Mouse (Mus musculus): ENCODE results near the gene Fbxo34.
"Not testable (repeated sequence)": the region's sequence is repeated elsewhere in the genome, so short reads cannot be mapped to it uniquely, and the experiment has no call there.

Gene Fbxo34

DNA sequence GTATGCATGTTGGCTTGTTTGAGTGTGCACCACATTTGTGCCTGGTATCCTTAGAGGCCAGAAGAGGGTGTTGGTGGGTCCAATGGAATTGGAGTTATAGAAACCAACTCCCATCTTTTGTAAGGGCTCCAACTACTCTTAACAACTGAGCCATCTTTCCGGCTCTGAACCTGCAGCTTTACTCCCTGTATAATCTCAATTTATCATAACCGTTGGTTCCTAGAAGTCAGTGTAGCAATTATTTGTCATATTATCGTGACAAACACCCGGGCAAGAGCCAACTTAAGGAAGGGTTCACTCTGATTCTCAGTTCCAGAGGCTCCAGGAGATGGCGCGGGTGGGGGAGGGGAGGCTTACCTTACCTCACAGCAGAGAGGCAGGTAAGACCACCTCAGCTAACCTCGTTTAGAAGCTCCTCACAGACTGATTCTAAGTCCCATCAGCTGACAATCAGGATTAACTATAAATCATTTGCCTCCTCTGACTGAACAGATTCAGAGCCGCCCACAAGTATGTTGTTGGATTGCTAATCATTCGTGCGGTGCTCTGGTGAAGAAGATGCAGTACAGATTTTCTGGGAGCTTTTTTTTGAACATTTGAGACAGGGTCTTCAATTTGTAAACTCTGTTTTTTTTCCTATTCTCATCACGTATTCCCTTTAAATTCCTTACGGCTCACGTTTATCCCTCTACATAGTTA is 70.7 kb downstream of the Fbxo34 start:
- DNase-seq: no peak

DNA sequence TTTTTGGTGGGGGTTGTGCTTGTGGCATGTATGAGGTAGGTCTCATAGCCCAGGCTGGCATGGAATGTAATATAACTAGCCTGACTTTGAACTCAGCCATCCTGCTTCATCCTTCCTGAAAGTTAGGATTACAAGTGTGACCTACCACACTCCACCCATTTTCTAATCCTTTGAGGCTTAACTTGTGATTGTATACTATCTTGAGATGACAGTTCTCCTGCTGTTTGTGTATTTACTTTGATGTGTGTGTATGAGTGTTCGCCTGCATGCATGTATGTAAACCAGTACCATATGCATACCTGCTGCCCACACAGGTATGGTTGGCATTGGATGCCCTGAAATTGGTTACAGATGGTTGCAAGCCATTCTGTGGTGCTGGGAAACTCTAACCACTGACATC is 71.4 kb downstream of the Fbxo34 start:
- no peak for DNase-seq

DNA sequence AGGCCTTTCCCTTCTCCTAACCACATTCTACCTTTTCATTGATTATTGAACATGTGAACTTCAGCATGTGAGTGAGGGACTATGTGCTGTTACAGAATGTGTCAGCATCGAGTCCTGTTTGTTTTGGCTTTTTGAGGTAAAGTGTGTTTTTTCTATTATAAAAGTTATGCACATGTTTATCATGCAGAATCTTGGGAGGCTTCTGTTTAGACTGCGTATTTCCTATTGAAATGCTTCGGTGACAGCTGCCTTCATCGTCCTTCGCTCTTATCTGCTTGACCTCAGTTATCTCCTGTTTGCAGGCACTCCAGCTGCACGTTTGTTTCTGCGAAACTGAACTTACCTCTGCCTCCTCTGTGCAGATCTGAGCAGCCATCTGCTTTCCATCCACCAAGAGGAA is 72.1 kb downstream of the Fbxo34 start:
- no peak for DNase-seq

DNA sequence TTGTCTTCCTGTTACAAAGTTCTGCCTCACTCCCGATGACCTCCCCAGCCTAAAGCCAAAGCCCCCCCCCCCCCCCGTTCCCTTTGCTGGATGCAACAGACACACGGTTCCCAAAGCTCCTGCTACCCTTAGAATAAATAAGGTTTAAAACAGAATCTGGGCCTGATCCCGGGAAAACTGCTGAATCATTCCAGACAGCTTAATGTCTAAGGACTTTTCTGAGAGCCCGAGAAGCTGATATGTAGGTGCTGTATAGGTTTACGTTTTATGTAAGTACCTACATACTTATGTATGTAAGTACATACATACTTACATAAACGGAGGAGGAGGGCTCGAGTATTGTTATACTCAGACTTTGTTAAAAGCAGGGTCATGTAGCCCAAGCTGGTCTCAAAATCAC is 75.2 kb downstream of the Fbxo34 start:
- no peak for DNase-seq

DNA sequence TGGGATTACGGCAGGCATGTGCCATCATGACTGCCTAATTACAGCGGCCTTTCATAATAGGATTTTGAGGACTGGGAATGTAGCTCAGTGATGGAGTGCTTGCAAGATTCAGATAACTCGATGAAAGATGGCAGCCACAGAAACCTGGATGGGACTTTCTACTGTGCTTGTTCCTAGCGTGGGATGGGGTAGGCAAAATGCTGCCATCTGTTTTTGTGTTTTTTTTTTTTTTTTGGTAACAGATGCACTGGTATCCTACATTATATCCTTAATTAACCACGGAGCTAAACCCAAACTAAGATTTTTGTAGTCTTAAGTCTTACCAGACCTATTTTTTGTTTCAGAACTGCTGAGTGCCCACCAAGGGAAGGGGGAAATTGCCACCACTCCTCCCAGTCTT is 75.6 kb downstream of the Fbxo34 start:
- no peak for DNase-seq

DNA sequence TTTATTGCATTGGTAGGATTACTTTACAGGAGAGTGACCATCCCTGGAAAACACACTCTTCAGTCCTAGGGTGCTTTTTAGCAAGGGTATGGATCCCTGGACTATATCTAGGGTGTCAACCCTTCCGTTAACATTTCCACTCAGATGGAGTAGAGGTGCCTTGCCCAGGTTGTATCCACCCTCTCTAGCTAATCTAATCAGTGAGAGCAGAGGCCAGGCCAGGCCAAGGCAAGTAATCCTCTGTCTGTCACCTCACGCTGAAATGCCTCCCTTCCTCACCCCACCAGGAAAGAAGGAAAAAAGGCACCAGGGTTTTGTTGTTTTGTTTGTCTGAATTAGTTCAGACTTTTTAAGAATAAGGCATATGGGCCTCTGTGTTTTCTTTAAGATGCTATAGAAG is 77.6 kb downstream of the Fbxo34 start:
- no peak for DNase-seq

DNA sequence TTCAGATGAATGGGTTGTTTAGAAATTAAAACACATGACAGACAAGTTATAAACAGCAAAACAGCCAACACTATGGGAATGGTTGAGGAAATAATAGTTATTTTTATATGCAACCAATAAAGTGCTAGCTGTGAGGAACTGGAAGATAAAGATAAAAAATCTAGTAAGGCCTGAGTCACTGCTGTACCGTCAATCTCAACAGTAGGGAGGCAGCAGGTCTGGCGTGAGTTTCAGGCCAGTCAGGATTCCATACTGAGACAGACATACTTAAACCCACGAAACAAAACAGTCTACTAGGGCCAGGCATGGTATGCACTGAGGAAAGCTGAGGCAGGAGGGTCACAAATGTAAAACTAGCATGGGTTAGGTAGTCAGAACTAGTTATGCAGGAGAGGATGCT is 78.1 kb downstream of the Fbxo34 start:
- DNase-seq: no peak

DNA sequence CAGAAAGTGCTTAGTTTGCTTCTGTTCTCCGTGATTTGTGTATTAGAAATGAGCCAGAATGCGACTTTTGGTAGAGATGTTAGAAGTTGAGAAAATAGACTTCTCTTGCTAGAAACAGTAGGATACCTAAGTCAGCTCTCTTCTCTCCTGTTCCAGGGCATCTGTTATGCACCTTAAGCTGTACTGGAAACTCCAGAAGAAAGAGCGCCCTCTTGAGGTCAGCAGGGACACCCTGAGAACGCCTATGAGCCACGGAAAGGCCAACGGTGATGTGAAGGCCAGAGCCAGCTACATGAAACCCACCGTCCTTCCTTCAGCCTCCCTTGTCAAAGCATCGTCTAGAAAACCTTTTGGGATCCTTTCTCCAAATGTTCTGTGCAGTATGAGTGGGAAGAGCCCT is 78.8 kb downstream of the Fbxo34 start:
- DNase-seq: peak; percentile 58 to 61

DNA sequence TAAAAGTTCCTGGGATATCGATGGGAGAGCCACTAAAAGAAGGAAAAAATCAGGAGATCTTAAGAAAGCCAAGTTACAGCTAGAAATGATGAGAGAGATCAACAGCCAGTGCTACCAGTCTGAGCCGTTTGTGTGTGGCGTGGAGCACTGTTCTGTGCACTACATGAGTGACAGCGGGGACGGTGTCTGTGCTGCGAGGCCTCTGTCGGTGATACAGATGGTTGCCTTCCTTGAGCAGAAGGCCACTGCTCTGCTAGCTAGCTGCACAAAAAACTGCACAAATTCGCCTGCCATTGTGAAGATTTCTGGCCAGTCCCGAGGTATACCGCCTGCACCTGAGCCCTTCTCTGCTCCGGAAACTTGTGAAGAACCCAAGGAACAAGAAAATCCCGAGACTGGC is 79.4 kb downstream of the Fbxo34 start:
- not testable (repeated sequence) for DNase-seq

DNA sequence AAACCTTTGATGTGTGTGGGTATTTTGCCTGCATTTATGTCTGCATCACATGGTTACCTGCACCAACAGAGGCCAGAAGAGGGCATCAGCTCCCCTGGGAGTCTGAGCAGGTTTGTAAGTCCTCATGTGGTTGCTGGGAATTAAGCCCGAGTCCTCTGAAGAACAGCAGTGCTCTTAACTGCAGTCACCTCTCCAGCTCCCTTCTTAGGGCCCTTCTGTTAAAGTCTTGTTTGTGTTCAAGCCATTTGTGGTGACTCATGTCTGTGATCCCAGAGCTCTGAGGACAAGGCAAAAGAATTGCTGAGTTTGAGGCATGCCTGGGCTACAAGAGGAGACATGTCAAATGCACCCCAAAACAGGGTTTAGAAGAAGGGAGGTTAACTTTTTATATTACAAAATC is 82.3 kb downstream of the Fbxo34 start:
- no peak for DNase-seq

DNA sequence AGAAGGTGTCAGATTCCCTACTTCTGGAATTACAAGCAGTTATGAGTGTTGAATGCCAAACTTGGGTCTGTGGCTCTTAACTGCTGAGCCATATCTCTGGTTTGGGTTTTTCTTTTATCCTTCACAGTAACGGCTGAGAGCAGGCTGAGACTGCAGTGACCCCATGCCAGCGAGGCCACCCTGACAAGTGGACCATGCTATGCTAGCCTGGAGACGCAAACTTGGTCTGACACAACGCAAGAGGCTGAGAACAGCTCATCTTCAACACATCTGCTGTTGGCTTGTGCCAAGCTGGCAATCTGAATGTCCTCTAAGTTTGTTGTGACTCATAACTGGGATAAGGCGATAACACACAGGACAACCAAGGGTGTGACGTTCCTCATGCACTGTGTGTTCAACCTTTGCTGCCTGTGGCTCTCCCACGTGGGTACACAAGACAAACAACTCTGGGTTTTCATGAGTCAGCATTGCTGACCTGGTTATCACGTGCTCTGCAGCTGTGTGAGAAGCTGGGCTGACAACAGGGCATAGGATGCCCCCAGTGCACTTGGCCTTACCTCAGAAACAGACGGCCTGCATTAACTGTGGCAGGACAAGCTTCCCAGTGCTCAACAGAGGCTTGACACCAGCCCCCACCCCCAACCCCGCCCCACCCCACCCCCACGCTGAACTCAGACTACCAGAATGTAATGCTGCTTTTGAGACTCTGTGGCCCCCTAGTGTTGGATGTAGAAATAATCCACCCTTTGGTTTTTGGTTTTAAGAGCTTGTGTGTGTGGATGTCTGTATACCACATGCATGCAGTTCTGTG is 83.3 kb downstream of the Fbxo34 start:
- peak; percentile 10 to 29 for DNase-seq

DNA sequence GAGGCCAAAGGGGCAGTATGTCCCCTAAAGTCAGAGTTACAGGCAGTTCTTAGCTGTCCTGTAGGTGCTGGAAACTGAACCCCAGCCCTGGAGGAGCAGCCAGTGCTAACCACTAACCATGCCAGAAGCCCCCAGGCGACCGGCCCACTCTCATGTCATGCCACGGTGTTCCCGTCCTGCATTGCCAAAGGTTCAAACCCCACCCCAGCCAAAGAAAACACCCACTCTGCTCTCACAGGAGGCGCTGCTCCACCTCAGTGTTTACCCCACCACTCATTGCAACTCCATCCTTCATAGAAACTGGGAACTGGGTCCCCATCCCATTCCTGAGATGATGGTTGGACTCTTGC is 83.9 kb downstream of the Fbxo34 start:
- no peak for DNase-seq

DNA sequence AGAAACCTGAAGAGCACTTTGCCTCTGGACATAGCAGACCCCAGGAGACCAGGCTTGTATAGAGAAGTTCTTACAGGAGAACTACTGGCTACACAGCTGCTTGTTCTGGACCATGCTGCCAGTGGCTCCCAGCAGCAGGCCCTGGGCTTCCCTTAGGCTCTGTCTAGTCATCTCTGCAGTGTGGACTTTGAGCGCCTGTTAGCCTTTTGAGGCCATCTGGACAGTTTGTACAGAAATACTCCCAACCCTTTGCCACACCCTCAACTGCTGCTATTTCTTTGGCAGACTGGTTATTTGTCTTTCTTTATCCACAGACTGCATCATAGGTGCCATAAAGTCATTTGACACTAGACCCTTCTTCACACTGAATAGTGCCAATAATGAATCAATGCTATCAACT is 84.9 kb downstream of the Fbxo34 start:
- no peak for DNase-seq

DNA sequence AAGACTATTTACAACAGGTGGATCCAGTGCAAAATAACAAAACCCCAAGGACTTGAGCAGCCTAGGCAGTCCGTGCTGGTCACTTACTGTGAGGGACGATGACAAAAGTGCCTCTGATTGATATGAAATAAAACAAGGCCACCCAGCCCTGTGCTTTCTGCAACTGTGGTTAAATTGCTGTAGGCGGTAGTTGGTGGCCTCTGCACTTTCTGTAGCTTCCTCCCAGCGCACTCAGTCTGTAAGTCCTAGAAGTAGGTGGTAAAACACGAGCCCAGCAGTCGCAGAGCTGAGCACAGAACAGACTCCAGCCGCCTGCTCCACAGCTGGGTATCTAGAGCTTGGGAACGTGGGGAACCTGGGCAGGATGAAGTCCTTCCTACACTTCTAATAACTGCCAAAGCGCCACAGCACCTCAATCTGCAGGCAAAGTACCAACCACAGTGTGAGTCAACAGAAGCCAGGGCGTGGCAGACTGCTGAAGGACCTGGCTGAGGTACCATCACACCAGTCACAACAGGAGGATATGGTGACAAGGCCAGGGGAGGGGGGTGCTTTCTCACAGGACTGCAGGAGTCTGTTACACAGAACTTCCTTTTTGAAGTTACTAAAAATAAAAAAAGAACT is 91.2 kb downstream of the Fbxo34 start:
- no peak for DNase-seq

DNA sequence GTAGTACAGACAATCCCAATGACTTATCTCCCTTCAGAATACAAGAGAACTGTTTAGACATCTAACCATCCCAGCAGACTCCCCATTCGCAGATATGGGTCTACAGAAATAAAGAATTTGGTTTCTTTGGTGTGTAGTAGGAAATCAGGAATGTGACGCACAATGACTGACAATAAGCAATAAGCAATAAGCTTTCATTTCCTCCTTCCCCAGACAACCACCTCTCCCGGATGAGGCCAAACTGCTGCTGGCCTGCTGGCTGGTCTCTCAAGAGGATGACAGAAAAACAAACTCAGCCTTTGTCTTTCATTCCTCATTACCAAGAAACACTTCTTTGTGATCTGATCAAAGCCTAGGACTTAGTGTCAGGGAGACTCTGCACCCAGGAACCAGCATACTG is 92.1 kb downstream of the Fbxo34 start:
- no peak for DNase-seq

DNA sequence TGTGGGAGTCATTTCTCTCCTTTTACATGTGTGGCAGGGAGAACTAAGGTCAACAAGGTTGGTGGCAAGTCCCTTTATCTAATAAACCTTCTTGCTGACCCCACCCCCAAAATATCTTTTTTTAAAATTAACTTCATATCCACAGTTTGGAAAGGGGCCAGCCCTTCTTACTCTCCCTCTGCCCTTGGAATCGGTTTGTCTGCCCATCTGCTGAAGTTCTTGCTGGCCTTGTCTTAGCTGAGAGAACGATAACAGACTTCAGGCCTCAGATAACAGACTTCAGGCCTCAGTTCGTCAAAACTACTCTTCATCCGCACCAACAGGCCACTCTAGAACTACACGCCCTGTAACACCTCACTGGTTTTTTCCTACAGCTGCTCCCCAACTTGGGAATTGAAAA is 94.1 kb downstream of the Fbxo34 start:
- DNase-seq: no peak

DNA sequence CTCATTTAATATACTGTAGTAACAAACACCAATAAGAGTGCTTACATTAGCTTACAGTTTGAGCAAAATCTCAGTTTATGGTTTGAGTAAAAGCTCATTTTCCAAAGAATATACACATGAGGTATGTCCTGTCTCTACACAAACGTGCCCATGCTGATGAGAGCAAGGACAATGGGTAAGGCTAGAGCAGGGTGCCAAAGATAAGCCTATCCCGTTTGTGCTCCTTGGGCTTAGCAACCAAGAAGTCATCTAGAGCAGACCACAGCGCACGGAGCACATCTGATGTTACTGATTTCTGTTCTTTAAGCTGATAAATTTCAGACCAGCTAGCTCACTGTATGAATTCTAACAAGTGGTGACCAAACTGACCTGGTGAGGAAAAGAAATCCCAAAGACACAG is 94.7 kb downstream of the Fbxo34 start:
- DNase-seq: no peak

DNA sequence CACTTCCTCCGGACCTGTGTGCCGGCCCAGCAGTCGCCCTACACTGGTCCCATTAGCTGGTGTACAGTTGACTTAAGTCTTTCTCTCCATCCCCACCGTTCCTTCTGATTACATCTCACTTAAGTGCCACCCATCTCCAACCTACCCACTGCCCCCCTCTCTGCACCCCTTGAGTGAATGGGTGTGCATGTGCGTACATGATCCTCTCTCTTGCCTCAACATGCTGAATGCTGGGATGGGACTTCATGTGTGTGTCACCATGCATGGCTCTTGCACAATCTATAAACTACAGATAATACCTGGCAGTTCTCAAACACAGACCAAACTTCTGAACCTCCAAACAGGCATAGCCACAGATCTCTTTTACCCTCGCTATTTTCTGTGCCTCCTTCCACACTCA is 101.4 kb downstream of the Fbxo34 start:
- DNase-seq: no peak

DNA sequence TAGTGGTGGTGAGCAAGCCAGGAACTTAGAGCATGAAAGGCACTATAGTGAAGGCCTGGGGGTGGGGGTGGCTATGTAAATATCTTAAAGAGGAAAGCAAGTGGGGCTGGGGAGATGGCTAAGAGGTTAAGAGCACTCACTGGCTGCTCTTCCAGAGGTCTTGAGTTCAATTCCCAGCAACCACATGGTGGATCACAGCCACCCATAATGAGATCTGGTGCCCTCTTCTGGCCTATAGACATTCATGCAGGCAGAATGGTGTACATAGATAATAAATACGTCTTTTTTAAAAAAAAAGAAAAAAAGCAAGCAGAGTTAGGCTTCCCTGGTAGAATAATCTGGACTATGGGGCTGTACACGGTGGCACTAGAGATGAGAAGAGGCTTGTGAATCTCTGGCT is 103.2 kb downstream of the Fbxo34 start:
- no peak for DNase-seq

DNA sequence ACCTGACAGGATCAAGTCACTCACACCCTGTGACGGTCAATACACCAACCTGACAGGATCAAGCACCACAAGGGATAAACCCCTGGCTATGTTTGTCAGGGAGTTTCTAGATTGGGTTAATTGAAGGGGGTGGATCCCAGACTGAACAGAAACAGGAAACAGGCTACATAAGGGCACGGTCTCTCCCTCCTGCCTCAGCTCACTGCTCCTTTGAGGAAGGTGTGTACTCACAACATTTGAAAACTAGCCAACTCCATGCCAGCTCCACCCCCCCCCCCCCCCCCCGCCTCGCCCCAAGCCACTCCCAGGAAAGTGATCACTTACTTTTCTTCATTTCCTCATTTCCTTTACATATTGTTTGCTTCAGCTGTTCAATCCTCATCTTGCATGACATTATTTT is 104.0 kb downstream of the Fbxo34 start:
- no peak for DNase-seq

DNA sequence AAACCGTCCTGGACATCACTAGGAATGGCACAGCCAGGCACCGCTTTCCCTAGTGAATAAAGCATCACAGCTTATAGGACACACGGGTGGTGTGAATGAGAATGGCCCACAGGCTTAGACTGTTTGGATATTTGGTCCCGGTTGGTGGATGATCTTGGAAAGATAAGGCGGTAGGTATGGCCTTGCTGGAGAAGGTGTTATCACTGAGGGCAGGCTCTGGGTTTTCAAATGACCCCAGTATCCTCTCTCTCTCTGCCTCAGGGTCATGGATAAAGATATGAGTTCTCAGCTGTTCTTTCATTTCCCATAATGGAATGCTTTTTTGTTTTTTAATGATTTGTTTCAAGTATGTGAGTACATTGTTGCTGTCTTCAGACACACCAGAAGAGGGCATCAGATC is 105.0 kb downstream of the Fbxo34 start:
- DNase-seq: no peak

DNA sequence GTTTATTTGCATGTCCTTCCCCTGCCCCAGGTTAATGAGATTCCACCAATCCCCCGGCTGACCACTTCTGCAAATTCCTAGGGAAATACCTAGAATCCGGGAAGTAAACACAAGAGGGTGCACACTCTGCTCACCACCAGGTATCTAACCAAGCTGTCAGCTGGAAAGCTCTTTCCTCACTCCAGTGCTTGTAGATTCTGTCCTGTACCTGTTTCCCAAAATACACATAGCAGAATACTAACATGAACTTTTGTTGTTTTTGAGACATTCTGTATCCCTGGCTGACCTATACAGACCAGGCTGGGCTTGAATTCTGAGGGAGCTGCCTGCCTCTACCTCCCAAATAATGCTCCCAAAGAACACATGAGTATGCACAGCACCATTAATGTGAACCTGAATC is 110.5 kb downstream of the Fbxo34 start:
- DNase-seq: no peak

DNA sequence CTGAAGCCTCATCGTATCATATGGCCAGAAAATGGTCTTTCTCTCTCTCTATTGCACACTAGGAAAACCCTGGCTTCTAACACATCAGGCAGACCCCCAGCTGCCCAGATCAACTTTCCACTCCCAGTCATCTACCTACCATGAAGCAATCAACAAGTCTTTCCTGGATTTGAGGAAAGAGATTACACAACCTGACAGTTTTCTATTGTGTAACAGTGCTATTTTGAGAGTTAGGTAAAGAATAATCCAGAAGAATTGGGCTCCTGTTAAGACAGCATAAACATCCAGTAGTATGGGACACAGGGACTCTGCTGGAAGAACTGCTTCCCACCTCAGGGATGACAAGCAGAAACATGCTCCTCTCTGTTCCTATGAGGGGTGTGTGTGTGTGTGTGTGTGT is 112.3 kb downstream of the Fbxo34 start:
- no peak for DNase-seq

DNA sequence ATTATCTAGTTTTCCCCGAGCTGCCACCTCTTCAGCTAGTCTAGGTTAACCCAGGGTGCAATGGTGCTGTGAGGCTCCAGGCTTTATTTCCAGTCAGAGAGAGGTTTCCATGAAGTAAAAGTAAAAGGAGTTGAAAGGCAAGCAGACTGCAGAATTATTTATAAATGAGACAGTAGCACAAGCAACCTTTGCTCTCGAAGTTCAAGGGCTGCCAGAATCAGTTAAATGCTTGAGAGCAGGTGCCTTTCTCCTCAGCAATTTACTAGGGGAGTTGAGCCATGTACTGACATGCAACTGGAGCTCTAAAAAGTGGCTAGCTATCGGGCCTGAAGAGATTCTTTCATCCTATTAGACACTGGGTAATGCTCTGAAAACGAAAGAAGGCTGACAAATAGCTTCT is 112.9 kb downstream of the Fbxo34 start:
- no peak for DNase-seq

All from B cell, adult 2 months (primary cell).